Mouse (Mus musculus) gastrocnemius, adult 18-20 months (tissue): ENCODE data around the gene Lpp. TPM values are rescaled to one million over a fixed set of nuclear protein-coding genes. Genes with fewer than 3 reads are reported as not detected.

ENCODE experiments used
- DNase-seq: peaks from one replicate; pipeline ENCODE4 v3.0.0; 2021; ENCODE audit warnings: low spot score
- total RNA-seq, 2 experiments: library from RNA; stranded (reverse); gene quantifications; 2 replicates each; pipeline ENCODE4 v1.2.3; 2021

Gene Lpp
- total RNA-seq, 2 experiments from 2014 or later: 13.4 to 17.4 TPM

DNA sequence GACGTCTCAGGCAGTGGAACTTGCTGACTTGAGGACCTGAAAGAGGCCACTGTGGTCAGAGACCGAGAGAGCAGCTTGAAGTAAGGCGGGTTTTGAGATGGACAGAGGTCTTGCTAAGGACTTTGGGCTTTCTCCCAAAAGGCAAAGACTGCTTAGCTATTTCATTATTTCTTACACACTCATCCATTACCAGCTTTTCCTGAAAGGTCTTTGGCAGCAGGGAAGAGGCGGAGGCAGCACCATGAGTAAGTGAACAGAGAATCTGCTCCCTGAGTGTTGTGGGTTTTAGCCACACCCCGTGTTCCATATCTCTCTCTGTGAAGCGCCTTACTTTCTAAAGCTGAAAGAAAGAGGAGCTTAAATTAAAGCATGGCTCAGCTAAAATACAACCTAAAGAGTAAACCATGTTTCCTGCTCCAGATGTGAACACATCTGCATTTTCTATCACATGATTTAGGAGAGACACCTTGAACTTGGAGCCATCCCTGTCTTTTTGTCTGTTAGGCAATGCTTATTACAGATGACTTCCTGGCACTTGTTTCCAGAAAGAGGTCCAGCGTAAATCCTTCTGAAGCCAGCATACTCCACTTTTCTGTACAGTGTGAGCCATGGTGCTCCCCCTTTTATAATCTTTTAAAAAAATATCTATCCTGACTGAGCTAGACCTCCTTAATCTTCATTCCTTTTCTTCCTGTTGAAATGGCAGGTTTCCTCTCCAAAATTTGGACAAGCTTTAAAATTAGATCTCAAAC is 520.5 kb downstream of the Lpp start:
- DNase-seq: peak; percentile 40

DNA sequence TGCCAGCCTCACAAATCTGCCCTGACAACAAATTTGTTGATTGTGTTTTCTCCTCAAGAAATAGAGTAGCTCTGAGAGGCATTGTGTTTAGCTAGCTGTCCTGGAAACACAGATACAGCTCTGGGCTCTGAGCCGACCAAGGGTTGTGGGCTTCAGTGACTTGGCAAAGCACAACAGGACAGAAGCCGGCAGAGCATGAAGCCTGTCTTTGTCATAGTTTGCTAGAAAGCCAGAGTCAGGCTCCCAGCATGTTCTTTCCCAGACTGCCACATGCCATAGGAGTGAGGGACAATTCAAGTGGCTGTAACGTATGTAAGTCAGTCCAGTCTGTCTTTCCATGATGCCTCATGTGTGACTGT is 521.1 kb downstream of the Lpp start:
- no peak for DNase-seq

DNA sequence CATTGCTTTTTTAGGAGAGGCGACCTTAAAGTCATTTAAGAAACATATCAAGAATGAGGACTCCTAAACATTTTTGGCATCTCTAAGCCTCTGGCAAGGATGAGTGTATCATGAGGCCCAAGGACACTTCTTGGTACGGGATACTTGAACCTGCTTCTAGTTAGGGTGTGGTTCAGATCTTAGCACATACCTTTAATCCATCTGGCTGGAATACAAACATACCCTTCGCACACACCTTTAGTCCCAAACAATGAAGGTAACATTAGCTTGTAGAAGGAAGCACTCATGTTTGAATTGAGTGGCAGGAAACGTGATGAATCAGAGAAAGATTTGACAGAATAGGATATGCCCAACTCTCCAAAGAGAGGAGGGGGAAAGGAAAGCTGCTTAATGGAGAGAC is 522.2 kb downstream of the Lpp start:
- DNase-seq: no peak

DNA sequence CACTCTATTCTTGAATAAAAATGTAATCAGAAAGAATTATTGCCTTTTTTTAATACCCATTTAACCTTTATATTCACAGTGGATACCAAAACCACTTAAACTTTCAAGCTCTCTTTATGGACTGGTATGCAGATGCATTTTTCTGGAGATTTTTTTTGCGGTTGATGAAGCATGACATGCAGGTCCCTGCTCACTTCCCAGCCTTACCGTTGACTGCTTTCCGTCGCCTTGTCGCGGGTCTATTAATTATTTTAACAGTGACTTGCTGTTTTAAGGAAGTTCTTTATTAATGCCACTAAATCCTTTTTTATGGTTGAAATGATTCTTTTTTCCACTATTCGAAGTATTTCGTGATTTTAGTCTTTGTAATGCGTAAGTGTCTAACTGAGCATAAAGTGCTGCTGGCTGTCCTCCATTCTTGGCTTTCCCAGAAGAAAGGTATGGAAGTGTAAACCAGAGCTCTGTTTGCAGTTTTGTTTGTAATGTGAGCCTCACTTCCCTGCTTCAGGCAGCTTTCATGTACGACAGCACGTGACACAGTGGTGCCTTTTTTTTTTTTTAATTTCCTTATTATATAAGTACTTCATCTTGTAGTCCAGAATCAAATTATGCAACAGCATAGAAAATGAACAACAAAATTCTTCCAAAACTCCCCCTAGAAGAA is 526.2 kb downstream of the Lpp start:
- DNase-seq: no peak

DNA sequence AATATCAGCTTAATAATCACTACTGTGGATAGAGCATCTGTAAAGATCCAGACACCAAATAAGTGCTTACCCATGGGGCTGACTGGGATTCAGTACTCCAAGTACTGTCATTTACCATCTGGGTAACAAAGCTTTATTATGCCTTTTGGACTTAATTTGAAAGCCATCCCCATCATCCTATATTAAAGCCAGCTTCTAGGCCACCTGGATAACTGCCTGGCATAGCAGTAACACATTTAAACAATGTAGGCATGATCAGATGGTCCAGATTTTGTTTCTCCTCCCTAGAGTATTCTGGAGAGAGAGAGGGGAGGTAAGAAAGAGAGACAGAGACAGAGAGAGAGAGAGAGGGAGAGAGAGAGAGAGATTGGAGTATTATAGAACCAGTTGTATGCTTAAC is 536.8 kb downstream of the Lpp start:
- no peak for DNase-seq

DNA sequence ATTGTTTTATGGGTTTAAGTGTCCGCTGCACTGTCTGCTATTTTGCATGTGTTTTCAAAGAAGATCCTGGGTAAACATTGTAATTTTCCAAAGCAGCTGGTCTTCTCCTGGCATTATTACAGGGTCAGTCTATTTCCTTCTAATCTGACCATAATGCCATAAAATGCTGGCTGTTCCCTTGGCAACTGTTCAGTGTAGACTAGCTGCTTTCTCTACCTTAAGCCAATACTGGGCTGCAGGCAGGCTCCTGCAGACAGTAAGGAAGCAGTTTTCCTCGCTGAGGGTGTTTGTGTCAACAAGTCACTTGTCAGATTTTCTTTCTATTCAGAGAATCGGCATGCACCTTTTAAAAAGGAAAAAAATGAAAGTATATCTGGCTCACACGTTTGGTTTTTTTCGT is 537.3 kb downstream of the Lpp start:
- no peak for DNase-seq

DNA sequence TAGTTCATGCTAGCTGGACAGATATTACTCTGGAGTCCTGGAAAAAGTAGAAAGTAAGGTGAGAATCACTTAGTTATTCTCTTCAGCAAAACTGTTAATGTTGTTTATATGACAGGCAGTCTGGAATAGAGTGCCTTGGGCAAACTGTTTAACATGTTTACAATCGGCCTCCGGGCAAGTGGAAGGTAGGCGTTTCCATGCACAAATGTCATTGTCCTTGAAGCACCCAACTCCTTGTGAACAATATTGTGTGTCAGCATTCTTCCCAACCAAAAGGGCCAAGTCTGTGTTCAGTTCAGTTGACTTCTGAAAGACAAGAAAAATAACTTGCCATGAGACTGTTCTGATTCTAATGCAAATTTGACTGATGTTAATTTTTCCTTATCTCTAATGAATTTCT is 539.5 kb downstream of the Lpp start:
- no peak for DNase-seq

DNA sequence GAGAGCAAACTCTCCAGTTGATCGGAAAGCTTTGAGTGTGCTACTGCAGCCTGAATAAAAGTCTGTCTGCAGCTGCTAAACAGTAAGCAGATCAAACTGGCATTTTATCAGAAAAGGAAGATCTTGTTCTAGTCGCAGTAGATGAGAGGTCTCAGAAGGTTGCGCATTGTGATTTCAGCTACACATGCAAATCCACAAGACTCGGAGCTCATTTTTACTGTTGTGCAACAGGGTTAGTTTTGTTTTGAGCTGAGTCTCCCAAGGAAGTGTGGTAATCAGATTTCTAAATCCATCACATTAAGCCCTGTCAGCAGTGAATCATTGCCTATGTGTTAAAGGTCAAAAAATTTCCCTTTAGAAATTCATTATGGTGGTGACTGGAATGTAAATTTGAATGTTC is 540.4 kb downstream of the Lpp start:
- DNase-seq: peak; percentile 63

DNA sequence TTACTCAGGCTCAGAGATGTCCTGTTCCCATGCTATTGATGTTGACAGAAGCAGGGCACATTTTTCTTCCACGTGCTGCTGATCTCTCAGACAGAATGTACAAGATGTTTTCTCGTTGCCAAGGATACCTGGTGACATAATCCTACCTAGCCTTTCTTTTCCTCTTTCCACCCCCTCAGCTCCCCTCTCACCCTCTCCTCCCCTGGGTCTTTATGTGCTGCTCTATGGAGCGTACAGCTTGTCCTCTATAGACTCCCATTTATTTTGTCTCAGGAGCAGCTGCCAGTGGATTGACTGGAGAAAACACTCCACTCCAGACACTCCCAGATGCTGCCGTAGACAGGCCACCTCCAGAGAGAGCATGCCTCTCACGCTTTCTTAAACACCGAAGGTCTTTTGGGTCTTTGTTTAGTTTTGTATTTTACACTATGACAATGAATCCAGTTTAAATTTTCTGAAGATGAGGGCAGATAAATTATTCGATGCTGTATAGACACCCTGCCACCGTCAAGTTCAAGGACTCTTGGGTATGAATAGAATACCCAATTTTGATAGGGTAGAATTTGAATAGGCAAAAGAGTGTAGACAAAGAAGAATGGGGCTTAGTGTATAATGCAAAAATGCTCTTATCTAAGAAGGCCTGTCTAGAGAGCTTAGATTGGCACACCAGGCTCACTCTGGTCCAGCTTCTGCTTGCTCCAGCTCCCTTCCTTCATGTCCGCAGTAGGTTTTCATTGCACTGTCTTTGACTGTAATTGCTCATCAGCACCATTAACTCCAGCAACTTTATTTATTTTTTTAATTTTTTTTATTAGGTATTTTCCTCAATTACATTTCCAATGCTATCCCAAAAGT is 548.2 kb downstream of the Lpp start:
- DNase-seq: no peak

DNA sequence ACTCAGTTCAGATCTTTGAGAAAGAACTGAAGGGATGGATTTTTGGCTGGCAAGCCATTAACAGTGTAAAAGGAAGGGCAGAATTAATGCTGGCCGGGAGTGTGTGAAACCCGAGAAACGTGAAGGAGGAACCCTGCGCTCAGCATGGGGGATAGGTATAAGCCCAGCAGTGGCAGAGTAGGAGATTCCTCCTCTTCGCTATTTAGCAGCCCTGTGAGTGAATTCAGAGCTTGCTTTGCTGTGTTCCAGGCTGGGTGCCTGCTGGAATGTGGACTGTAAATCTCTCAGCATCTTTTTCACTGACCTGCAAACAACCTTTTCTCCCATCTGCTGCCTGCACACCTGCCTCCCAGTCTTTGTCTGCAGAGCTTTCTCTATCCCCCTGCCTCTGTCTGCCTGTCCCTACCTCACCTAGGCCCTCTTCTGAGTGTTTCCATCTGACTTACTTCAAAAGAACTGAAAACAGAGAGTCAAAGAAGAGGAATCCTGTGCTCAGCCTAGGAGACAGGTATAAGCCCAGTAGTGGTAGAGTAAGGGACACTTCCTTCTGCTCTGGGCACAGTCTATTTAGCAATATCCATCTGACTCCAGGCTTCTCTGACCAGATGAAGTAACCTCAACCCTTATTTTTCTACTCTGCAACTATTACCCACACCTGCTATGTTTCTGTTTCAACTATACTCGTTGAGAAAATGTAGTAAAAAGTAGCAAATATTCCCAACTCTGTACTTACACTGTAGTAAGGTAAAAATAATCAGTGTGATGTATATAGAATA is 550.4 kb downstream of the Lpp start:
- no peak for DNase-seq

DNA sequence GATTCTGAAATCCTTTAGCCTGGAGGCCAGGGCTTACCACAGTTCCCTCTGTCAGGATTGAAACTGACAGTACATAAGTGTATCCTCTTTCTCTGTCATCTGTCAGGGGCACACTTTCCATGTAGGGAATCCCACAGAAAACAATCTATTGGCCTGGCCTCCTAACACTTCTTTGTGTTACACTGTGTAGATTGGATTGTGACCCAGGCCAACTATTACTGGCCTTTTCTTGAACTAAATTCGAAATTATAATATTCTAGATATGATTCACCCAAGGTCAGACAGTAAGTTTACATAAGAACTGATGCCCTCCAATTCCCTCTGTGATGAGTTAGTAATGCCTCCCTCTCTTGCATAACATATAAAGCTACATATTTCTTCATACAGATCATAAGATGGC is 553.0 kb downstream of the Lpp start:
- no peak for DNase-seq

DNA sequence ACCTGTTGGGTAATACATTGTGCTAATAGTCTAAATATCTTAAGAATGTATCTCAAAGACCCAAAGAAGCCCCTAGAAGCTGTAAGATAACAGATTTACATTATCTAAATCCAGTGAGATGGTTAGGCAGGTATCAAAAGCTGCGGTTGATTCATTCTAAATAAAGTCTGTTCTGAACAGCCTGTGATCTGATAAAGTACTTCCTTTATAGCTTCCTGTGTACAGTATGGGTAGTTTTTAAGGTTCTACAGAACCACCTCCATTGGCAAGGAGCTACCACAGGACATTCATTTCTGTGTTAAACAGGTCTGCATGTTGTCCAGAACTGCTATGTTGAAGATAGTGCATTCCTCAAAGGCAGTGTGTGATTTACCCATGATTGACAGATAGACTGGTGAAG is 554.2 kb downstream of the Lpp start:
- DNase-seq: no peak

DNA sequence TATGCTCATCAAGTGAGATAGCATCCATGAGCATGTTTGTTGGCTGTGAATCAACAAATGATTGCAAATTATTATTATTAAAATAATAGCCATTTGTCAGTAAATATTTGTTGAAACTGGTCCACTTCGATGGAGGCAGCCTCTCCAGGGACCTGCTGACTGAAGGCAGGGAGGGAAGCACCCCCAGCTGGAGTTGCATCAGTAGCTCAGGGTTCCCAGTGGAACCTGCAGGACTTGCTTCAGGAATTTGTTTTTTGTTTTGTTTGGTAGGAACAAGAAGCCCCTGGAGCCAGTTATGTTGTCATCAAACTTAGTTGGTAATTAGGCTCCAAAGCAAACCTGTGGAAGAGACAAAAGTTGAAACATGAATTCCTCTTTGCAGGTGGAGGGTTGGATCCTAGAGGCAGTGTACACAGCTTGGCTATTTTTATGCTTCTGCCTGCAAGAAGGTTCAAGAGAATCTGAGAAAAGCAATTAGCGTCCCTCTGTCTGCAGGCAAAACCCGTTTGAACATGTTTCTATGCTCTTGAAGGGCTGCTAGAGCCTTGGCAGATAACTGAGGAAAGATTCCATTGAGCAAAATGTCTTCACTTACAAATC is 554.9 kb downstream of the Lpp start:
- peak; percentile 35 for DNase-seq

DNA sequence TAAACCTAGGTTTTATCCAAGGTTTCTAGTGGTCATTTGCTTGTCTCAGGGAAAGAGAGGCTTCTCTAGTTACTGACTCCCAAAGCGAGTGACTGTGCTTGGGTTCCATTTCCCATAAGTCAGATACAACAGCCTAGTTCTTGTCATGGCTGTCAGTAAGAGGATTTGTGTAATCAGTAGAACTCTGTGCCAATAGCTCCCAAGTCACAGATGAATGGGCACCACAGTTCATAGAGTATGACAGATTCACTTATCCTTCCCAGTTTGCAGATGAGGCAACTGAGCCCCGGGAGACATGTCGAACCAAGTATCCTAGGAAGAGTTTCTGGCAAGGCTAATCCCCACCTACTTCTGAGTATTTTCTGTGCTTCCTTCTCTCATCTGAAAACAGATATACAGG is 556.0 kb downstream of the Lpp start:
- no peak for DNase-seq

DNA sequence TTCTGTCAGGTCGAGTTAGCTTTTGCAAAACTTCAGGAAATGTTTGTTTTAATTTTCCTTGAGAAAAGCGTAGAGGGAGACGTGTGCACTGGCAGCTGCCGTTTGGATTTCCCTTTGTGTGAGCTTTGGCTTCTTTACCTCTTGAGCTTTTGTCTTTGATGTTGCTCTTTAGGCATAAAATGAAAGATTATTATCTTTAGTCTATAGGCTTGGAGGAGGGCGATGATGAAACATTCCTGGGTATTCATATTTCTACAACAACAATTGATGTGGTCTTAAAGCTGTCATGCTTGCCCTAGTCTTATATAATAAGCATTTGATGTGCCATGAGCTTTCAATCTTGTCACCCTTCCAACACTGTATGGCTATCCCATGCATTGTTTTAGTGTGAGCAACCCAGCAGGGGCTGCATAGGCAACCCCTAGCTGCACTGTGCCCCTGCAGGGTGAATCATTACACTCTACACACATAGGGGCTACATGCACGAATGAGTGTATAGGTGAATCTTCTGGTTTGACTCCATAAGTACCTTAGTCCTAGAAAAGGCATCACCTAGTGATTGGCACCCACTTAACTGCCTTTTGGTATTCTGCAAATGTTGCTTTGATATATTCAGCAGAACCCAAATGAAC is 556.9 kb downstream of the Lpp start:
- DNase-seq: no peak

DNA sequence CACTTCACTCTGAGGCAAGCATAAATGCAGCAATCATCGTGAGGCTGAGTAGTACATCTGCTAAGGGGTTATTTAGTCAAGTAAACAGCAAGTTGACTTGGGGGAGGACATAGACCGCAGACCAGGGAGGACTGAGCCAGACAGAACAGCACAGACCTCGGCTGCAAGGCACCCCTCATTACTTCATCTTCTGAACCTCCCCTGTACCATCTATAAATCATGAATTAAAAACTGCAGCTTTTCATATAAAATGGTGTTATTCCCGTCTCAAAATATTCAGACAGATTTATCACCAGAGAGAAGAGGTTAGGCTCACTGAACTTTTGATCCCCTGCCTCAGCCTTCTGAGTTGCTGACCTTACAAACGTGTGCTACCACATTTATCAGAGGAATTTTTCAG is 558.6 kb downstream of the Lpp start:
- no peak for DNase-seq

DNA sequence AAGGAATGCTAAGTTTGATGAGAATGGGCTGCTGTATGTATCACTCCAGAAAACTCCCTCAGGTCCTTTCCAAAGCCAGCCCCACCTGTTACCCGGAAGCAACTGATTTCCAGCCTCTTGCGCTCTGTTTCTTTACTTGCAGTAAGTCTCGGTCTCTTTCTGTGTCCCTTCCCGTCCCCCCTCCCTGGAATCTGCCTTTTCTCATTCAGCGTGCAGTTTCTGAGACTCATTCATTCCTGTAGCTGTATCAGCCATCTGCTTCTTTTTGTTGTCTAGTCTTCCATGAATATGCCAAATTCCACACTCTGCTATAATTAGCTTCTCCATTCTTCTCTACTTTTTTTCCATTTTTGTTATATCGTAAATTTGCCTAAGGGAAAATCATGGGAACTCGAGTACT is 561.7 kb downstream of the Lpp start:
- DNase-seq: no peak

DNA sequence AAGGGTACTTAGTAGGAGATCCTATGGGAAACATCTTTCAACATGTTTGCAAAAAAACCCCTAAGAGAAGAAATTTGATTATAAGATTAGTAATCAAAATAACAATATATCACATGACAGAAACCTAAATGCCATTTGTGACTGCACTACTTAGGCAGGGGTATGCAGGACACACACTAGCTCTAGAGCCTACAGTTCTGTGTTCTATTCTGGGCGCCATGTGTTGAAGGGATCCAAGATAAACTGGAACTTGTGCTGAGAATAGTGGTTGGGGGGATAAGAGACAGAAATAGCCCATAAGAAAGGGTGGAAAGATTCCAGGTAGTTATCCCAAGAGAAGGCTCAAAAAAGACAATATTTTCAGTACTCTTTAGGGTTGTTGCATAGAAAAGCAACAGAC is 565.4 kb downstream of the Lpp start:
- DNase-seq: no peak

DNA sequence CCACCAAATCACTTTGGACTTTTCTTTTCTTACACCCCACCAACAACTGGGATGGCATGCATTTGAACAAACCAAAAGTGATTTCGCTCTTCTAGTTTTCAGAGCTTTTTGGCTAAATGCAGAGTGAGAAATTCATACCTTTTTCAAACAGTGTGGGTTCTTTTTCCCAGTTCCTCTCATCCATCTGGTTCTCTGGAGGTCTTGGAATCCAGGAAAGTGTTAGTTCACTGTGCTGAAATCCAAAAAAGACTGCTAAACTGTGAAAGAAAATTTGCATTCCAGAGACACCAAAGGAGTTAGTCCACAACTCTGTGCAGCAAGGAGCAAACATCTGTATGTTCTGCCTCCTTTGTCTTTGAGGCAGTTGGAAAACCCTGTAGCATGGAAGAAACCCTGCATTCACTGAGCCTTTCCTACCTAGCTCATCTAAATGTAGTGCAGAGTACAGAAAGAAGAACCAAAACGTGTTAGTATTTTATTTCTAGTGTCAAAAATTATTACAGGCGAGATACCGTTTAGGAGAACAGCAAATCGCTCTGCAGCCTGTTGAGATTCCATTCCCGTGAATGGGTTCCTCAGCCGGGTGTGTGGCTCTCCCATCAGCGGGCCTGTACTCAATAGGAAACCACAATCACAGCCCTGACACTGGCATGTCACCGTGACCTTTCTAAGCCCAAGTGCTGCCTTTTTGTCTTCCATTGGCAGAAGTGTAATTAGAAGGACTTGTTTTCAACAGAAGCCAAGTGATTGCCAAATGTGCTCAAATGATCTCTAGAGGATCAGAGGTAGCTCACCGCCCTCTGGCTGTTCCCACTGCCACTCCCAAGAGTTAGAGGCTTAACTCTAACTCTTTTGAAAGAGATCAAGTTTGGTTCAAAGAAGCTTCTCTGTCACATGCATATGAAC is 567.8 kb downstream of the Lpp start:
- peak; percentile 13 for DNase-seq

DNA sequence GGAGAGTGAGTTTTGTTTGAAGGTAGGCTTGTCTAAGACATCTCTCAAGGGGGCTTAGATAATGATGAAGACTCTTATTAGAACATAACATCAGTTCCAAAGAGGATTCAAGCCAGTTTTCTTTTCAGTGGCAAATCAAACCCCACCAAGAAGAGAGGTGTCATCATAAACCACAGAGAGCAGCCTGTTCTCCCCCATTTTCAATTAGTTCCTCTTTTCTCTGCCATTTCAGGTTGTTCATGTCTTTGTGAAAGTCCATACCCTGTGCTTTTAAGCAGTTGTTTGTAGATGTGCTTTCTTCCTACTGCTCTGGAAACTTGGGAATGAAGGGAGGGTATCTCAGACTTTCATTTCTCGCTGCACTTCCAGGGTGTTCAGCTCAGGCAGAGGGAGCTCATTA is 571.0 kb downstream of the Lpp start:
- no peak for DNase-seq
